Mouse (Mus musculus): ENCODE data around the gene Gm49354. TPM values are rescaled to one million over a fixed set of nuclear protein-coding genes. Genes with fewer than 3 reads are reported as not detected.
A peak's percentile ranks its signal among the peaks of the same experiment; 100 is the strongest.
"Not testable (repeated sequence)": the region's sequence is repeated elsewhere in the genome, so short reads cannot be mapped to it uniquely, and the experiment has no call there.

Gene Gm49354
- polyA plus RNA-seq, 1 experiment from 2014 or later: not detected

DNA sequence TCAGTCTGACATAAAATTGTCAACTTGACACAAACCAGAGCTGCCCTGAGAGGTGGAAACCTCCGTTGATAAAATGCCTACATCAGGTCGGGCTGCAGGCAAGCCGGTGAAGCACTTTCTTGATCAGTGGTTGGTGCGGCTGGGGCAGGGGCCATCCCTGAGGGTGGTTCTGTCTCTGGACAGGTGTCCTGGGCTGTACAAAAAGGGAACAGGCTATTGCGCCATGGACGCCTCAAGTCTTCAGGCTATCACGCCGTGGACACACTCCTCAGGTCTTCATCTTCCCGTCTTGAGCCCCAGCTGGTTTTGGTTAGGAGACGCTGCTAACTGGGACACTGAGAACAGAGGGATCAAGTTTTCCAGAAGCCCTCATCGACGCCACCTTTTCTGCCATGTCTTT is 31.7 kb downstream of the Gm49354 start:
- no peaks in the 10 kb centered on the region for H3K9me3 ChIP-seq
- no peaks in the 10 kb centered on the region for H3K27me3 ChIP-seq (ENCODE audit: insufficient read depth, poor library complexity, severe bottlenecking)
- H3K4me3 ChIP-seq: no peak overlapping the region
- peaks cover 27% of the 10 kb centered on the region for H3K36me3 ChIP-seq
- no peak for DNase-seq (ENCODE audit: low spot score)
- no peak overlapping the region for H3K27ac ChIP-seq
- H3K4me1 ChIP-seq: peaks cover 15% of the 10 kb centered on the region
- WGBS: 65% methylated on average over 12 of the region's 12 CpGs

DNA sequence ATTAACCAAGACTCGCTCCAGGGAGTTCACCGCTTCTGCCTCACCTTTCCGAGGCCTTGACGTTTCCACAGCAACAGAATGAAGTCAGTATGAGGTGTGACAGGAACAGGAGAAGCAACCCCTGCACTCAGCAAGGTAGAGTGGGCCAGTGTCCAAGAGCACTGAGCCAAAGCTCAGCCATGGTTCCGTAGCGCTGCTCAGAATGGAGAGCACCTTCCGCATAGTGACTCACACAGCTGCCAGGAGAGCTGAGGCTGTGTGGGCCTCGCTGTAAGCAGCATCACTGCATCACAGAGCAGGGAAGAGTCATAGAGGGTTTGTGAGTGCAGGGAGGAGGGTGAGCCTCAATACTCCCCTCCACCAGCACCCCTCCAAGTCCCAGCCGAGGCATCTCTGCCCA is 35.3 kb downstream of the Gm49354 start, which contains the start of gene 1700014D04Rik:
TSS of gene 1700014D04Rik (minus strand) at position 42 of the 400 bp plus-strand sequence.
- H3K36me3 ChIP-seq: no peaks in the 10 kb centered on the region
- DNase-seq (ENCODE audit: low spot score): no peak
- WGBS: 83% methylated on average over 9 of the region's 9 CpGs
- H3K4me3 ChIP-seq: no peak within 1 kb of the TSS
- H3K9me3 ChIP-seq: no peaks in the 10 kb centered on the region
- peaks cover 12% of the 10 kb centered on the region for H3K4me1 ChIP-seq
- no peaks in the 10 kb centered on the region for H3K27me3 ChIP-seq (ENCODE audit: insufficient read depth, poor library complexity, severe bottlenecking)
- no peak within 1 kb of the TSS for H3K27ac ChIP-seq

DNA sequence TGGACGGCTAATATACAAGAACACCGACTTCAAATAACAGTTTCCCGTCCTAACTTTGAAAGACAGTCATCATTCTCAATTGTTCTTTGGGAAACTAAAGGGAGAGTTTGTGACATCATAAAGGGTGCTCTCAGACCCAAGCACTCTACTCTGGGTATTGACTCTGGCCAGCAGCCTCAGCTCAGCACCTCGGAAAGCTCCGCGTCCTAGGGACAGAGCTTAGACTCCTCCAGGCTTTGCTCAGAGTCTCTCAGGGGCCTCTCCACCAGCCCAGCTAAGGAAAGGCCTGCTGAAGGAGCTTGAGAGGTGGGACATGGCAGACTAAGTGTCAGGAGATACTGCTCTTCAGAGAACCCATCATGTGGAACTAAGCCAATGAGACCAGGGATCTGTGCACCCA is 35.9 kb downstream of the Gm49354 start:
- no peaks in the 10 kb centered on the region for H3K36me3 ChIP-seq
- 63% methylated on average over 6 of the region's 6 CpGs for WGBS
- no peaks in the 10 kb centered on the region for H3K27me3 ChIP-seq (ENCODE audit: insufficient read depth, poor library complexity, severe bottlenecking)
- peaks cover 12% of the 10 kb centered on the region for H3K4me1 ChIP-seq
- H3K4me3 ChIP-seq: no peak overlapping the region
- no peak for DNase-seq (ENCODE audit: low spot score)
- H3K27ac ChIP-seq: no peak overlapping the region
- H3K9me3 ChIP-seq: no peaks in the 10 kb centered on the region

DNA sequence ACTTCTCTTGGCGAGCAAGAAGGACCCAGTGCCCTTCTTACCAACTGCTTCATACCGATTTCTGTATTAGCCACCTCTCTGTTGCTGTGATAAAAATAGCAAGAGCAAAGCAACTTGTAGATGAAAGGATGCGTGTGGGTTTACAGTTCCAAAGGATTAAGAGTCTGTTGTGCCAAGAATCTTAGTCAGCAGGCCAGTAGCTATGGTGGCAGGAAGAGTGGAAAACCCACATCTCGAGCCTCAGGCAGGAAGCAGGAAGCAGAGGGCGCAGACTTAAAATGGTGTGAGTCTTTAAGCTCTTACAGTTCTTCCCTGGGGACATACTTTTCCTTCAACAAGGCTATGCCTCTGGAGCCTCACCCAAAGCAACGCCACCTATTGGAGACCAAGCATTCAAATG is 36.6 kb downstream of the Gm49354 start:
- H3K27ac ChIP-seq: no peak overlapping the region
- no peaks in the 10 kb centered on the region for H3K36me3 ChIP-seq
- WGBS: 83% methylated on average over 6 of the region's 6 CpGs
- no peak overlapping the region for H3K4me3 ChIP-seq
- no peaks in the 10 kb centered on the region for H3K9me3 ChIP-seq
- peaks cover 6% of the 10 kb centered on the region; the same call in 1 of the 2 replicates for H3K4me1 ChIP-seq
- DNase-seq (ENCODE audit: low spot score): no peak
- H3K27me3 ChIP-seq (ENCODE audit: insufficient read depth, poor library complexity, severe bottlenecking): no peaks in the 10 kb centered on the region

DNA sequence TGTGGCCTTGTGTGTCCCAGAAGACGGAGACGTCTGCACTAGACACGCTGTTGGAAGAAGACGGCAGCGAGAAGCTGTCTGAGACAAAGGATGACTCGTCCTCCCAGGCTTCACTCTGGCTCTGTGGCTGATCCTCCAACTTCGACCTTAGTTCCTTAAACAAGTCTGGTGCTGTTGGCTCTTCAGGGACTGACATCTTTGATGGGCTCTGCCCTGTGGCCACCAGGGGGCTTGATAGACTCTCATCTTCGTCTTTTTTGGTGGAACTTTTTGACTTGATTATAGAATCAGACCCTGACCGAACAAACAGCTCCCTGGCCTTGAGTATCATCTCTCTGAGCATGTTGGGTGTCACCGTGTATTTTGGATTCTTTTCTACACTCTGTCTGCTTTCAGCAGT is 40.3 kb downstream of the Gm49354 start:
- no peaks in the 10 kb centered on the region for H3K36me3 ChIP-seq
- DNase-seq (ENCODE audit: low spot score): no peak
- H3K27ac ChIP-seq: no peak overlapping the region
- H3K27me3 ChIP-seq (ENCODE audit: insufficient read depth, poor library complexity, severe bottlenecking): no peaks in the 10 kb centered on the region
- H3K4me3 ChIP-seq: no peak overlapping the region
- no peaks in the 10 kb centered on the region for H3K9me3 ChIP-seq
- WGBS: 73% methylated on average over 10 of the region's 10 CpGs
- H3K4me1 ChIP-seq: no peaks in the 10 kb centered on the region

DNA sequence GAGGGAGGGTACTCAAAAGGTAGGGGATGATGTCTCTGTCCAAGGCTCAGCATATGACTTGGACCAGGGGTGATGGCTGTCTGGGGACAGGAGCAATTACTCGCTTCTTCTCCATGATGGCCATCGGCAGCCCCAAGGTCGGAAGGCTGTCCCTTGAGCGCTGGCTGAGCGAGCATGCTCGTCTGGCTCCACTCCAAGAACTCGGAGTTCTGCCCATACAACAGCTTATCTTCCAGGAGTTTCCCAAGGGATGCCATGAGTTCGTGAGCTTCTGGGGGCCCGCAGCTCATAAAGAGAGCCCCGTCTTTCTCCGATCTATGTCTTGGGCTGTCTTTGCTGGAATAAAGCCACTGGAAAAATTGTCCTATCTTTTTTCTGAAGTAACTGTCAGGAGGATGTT is 40.9 kb downstream of the Gm49354 start:
- no peaks in the 10 kb centered on the region for H3K27me3 ChIP-seq (ENCODE audit: insufficient read depth, poor library complexity, severe bottlenecking)
- no peak overlapping the region for H3K4me3 ChIP-seq
- DNase-seq (ENCODE audit: low spot score): no peak
- WGBS: 84% methylated on average over 11 of the region's 11 CpGs
- no peaks in the 10 kb centered on the region for H3K4me1 ChIP-seq
- H3K36me3 ChIP-seq: no peaks in the 10 kb centered on the region
- H3K9me3 ChIP-seq: no peaks in the 10 kb centered on the region
- H3K27ac ChIP-seq: no peak overlapping the region

DNA sequence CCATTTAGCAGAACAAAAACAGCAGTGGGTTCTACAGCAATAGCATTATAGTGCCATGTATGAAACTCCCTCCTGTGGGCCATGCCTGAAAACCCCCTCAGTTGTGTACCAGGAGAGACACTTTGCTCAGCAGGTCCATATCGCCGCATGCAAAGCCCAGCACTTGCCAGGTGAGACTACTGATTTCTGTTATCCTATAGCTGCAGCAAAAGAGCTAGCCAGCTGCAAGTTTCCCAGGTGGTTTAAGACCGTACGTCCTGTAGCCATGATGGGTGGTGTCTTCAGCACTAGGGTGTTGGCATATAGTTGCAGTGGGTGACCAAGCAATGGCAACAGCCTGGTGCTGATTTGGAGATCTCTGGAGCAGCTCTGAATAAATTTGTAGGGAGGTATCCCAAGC is 42.6 kb downstream of the Gm49354 start:
- H3K9me3 ChIP-seq: no peaks in the 10 kb centered on the region
- WGBS: 77% methylated on average over 4 of the region's 4 CpGs

DNA sequence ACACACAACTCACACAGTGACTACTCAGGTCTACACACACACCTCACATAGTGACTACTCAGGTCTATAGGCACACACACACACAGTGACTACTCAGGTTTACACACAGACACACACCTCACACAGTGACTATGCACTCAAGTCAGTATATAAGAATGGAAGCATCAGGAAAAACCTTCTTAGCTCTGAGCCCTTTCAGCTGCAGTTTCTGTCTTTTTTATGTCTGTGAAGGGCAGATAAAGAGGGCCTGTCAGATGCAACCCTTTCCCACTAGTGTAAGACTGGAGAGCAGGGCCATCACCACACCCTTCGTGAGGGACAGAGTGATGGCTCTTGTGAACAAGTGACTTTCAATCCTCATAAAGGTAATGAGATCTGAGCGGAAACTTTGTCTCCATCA is 43.6 kb downstream of the Gm49354 start:
- Histone ChIP-seq H3K9me3 (no peaks in the 10 kb centered on the region), H3K27me3 (ENCODE audit: insufficient read depth, poor library complexity, severe bottlenecking) (no peaks in the 10 kb centered on the region), H3K4me1 (0 out of 2 replicates have a peak, but pooled peaks cover 3% of the 10 kb centered on the region), H3K27ac (0 out of 2 replicates have a peak overlapping the region, but pooled peaks have one; percentile 18), H3K36me3 (no peaks in the 10 kb centered on the region), H3K4me3 (no peak overlapping the region)
- no peak for DNase-seq (ENCODE audit: low spot score)
- 68% methylated on average over 2 of the region's 2 CpGs for WGBS

More for the DNA sequence above, 42.6 kb downstream of the Gm49354 start:
- Histone ChIP-seq H3K4me1 (0 out of 2 replicates have a peak, but pooled peaks cover 3% of the 10 kb centered on the region), H3K36me3 (no peaks in the 10 kb centered on the region), H3K27ac (no peak overlapping the region), H3K4me3 (no peak overlapping the region), H3K27me3 (ENCODE audit: insufficient read depth, poor library complexity, severe bottlenecking) (no peaks in the 10 kb centered on the region)
- no peak for DNase-seq (ENCODE audit: low spot score)

DNA sequence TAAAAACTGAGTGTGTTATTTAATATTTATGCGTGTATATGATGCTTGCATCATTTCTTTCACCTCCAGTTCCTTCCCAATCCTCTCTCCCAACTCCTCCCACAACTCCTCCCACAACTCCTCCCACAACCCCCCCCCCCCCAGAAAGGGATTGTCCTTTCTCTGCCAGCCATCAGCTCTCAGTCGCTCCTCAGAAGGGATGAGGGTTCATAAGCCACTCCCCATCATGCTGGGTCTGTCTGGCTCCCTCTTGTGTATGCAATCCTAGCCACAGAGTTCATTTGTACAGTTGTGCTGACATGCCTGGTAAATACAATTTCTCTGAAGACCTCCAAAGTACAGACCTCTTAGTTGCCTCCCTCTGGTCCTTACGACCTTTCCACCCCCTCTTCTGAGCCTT is 46.9 kb downstream of the Gm49354 start:
- peak; percentile 82 for DNase-seq (ENCODE audit: low spot score)

DNA sequence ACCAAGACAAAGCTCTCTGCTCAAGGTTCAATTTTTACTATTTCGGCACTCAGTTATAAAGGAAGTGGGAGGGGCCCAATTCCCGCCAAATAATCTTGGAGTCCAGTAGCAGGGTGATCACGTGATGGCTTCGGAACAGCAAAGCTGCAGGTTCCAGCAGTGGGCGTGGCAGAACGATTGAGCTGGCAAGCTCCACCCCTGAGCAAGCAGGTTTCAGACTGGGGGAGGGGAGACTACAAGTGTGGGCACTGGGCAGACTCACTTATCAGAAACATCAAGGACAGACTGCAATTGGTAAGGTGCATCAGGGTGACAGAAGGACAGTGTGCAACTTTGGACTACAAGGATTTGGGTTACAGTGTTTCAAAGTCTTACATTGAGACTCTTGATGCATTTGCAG is 47.7 kb downstream of the Gm49354 start:
- H3K4me3 ChIP-seq; DNase-seq (ENCODE audit: low spot score); H3K27ac ChIP-seq; H3K9me3 ChIP-seq; H3K36me3 ChIP-seq; H3K4me1 ChIP-seq; H3K27me3 ChIP-seq (ENCODE audit: insufficient read depth, poor library complexity, severe bottlenecking): not testable (repeated sequence)
- 35% methylated on average over 6 of the region's 6 CpGs for WGBS

More for the DNA sequence above, 46.9 kb downstream of the Gm49354 start:
- Histone ChIP-seq H3K36me3 (no peaks in the 10 kb centered on the region), H3K9me3 (no peaks in the 10 kb centered on the region), H3K4me1 (peaks cover 6% of the 10 kb centered on the region; the same call in 1 of the 2 replicates), H3K27me3 (ENCODE audit: insufficient read depth, poor library complexity, severe bottlenecking) (0 out of 2 replicates have a peak, but pooled peaks cover 3% of the 10 kb centered on the region), H3K4me3 (no peak overlapping the region), H3K27ac (no peak overlapping the region; the same call in 1 of the 2 replicates)
- WGBS: 31% methylated on average over 3 of the region's 3 CpGs

DNA sequence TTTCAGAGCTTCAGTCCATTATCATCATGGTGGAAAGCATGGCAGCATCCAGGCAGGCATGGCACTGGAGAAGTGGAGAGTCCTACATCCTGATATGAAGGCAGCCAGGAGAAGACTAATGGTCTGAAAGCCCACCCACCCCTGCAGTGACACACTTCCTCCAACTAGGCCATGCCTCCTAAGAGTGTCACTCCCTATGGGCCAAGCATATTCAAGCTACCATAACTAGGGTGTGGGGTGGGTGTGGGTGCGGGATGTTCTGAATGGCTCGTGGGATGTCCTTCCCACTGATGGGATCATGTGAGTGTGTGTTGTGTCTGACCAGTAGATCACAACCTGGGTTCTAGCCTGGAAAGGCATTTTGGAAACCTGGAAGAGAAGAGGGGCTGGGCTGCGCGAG is 48.1 kb downstream of the Gm49354 start:
- WGBS: 73% methylated on average over 4 of the region's 4 CpGs
- Histone ChIP-seq H3K27me3 (ENCODE audit: insufficient read depth, poor library complexity, severe bottlenecking) (peaks cover 14% of the 10 kb centered on the region; the same call in 1 of the 2 replicates), H3K4me3 (no peak overlapping the region), H3K9me3 (no peaks in the 10 kb centered on the region), H3K27ac (no peak overlapping the region), H3K4me1 (peaks cover 6% of the 10 kb centered on the region; the same call in 1 of the 2 replicates), H3K36me3 (no peaks in the 10 kb centered on the region)
- no peak for DNase-seq (ENCODE audit: low spot score)

DNA sequence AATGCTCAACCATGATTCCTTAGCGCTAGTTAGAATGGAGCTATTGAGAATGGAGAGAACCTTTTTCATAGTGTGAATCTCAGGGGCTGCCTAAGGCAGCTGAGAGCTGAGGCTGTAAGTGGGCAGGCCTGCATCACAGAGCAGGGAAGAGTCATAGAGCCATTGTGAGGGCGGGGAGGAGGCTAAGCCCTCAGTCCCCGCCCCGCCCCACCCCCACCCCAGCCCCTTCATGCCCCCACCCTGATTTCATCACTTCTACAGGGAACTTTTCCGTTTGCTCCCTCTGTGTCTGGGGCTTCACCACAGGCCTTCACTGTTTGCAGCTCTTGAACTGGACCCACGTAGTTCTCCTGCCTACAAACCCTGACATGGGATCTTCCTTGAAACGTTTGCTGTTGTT is 50.4 kb downstream of the Gm49354 start, which contains the start of gene Spata31d1d:
TSS of gene Spata31d1d (minus strand) at position 101 of the 400 bp plus-strand sequence.
- Histone ChIP-seq H3K4me1 (peaks cover 17% of the 10 kb centered on the region), H3K27me3 (ENCODE audit: insufficient read depth, poor library complexity, severe bottlenecking) (peaks cover 31% of the 10 kb centered on the region), H3K27ac (no peak within 1 kb of the TSS), H3K4me3 (no peak within 1 kb of the TSS), H3K36me3 (no peaks in the 10 kb centered on the region), H3K9me3 (no peaks in the 10 kb centered on the region)
- DNase-seq (ENCODE audit: low spot score): no peak
- WGBS: 42% methylated on average over 7 of the region's 7 CpGs

DNA sequence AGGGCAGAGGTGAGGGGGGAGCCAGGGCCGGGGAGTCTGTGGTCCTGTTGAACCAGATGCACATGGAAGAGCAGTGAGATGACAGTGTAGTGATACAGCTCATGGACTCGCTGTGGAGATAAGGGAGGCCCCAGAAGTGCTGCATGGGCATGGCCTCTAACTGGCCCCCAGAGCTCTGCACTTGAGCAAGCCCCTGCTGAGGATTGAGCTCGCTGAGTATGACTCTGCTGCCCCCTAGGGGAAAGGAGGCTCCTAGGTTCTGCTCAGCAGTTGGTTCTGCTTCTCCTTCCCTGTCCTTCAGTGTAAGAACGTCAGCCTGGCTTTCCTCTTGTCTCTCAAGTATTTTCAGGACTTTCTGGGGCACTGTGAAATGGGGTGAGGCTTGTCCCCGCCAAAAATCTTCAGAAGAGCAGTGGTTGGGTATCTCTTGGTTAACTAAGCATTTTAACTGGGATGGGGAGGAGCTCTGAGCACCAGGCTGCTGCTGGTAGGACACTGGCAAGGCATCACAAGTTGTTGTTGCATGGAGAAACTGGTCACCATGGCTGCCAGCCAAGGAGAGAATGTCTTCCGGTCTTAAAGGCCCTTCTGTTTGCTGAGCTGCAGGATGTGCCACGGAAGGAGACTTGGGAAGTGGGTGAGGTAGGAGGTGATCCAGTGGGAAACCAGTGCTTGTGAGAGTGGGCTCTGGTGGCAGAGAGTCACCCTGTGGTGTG is 53.5 kb downstream of the Gm49354 start:
- no peaks in the 10 kb centered on the region for H3K36me3 ChIP-seq
- peaks cover 26% of the 10 kb centered on the region for H3K4me1 ChIP-seq
- H3K9me3 ChIP-seq: no peaks in the 10 kb centered on the region
- no peak overlapping the region for H3K4me3 ChIP-seq
- H3K27me3 ChIP-seq (ENCODE audit: insufficient read depth, poor library complexity, severe bottlenecking): peaks cover 48% of the 10 kb centered on the region
- peak overlapping the region; percentile 69 for H3K27ac ChIP-seq
- 18% methylated on average over 7 of the region's 7 CpGs for WGBS
- peak; percentile 91 for DNase-seq (ENCODE audit: low spot score)

Measured in heart, embryonic 10.5 days (tissue).